Comparison of ENCODE assay signal across 24 mouse cellular contexts in the genomic region with DNA sequence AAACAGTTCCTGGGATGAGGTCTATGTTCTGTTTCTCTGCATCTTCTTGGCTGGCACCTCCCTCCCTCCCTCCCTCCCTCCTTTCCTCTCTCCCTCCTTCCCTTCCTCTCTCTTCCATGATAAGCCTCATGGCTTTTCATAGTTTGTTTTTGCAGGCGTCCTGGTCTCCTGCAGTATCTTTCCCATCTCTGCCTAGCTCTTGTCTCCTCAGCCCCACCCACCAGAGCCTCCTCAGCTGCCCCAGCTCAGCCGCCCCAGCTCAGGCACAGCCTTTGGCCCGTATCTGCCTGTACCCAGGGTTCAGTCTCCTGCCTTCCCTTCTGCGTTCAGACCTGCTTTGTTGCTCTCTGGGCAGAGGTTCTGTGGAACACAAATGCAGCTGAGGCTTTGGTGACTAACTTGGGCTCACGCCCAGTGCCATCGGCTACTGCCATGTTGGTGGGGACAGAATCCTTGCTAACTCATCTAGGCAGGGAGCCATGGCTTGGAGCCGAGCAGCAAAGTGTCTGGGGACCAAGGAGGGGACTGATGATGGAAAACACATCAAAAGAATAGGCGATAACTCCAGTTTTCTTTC.
DNase-seq lines count a peak whose midpoint lies in the region; ATAC-seq lines count a peak whose summit lies in the region.
"Had no signal": no experiment of that assay in that cellular context is flagged by ENCODE, and none has a peak within 500 bp of the region (broad histone marks: within the 10 kb centered on the region; RNA-seq: fewer than 3 reads in every experiment).

No protein-coding gene starts in this region.

- DNase-seq in cerebellum, postnatal 10 days, result peak; percentile 71 to 80
- DNase-seq in cerebellum, adult 18-20 months, result no peak
- DNase-seq in hindbrain, embryonic 14.5 days (ENCODE audit: low spot score), result no peak
- peak; percentile 19 for DNase-seq in midbrain, embryonic 11.5 days (ENCODE audit: low spot score, missing footprints)
- peak; percentile 77 for DNase-seq in brain, adult 2 months (ENCODE audit: low read depth, low spot score)
- DNase-seq in adipocyte (ENCODE audit: low spot score), result no peak
- DNase-seq: adrenal gland, postnatal 14 days; gastrocnemius, postnatal 10 days; heart, adult 18-20 months; heart, postnatal 4 days; kidney, adult 18-20 months; layer of hippocampus, postnatal 36 days; lung, postnatal 4 days; thymus, postnatal 14 days had no signal

- H3K4me1 ChIP-seq in hindbrain, embryonic 16.5 days (ENCODE audit: control insufficient read depth, insufficient read depth, low read depth, low read length), result peaks cover 7% of the 10 kb centered on the region
- no peaks in the 10 kb centered on the region for H3K4me1 ChIP-seq in hindbrain, embryonic 14.5 days (replicated peaks; ENCODE audit: control insufficient read depth, insufficient read depth, low read length)
- H3K4me1 ChIP-seq in midbrain, embryonic 11.5 days (ENCODE audit: control insufficient read depth, insufficient read depth, low read length), result no peaks in the 10 kb centered on the region
- H3K4me1 ChIP-seq in midbrain, embryonic 15.5 days, result peaks cover 14% of the 10 kb centered on the region
- H3K4me1 ChIP-seq: embryonic facial prominence, embryonic 10.5 days; lung, embryonic 15.5 days had no signal

- H3K4me2 ChIP-seq in hindbrain, embryonic 16.5 days (ENCODE audit: low read length), result no peak overlapping the region
- H3K4me2 ChIP-seq in hindbrain, embryonic 14.5 days (replicated peaks), result no peak overlapping the region
- no peak overlapping the region for H3K4me2 ChIP-seq in midbrain, embryonic 11.5 days
- H3K4me2 ChIP-seq in midbrain, embryonic 15.5 days, result no peak overlapping the region
- H3K4me2 ChIP-seq: heart, embryonic 13.5 days; limb, embryonic 13.5 days; lung, embryonic 15.5 days had no signal

- ATAC-seq in hindbrain, embryonic 16.5 days, result 0 out of 2 replicates have a peak, but pooled peaks have one; percentile 55
- ATAC-seq in hindbrain, embryonic 14.5 days (ENCODE audit: low FRiP score), result no peak; the same call in 1 of the 2 replicates
- ATAC-seq in midbrain, embryonic 11.5 days (ENCODE audit: low FRiP score), result no peak
- ATAC-seq in midbrain, embryonic 15.5 days (replicated peaks), result no peak
- ATAC-seq: activated CD4-positive, CD25-positive, alpha-beta regulatory T cell, adult 4 months had no signal

- no peak overlapping the region for H3K27ac ChIP-seq in hindbrain, embryonic 16.5 days (ENCODE audit: low read depth, low read length)
- H3K27ac ChIP-seq in hindbrain, embryonic 14.5 days, result no peak overlapping the region
- H3K27ac ChIP-seq in midbrain, embryonic 11.5 days (ENCODE audit: low read depth, low read length), result no peak overlapping the region
- H3K27ac ChIP-seq in midbrain, embryonic 15.5 days, result no peak overlapping the region
- H3K27ac ChIP-seq: embryonic facial prominence, embryonic 10.5 days; heart, embryonic 13.5 days; kidney, postnatal 0 days; limb, embryonic 13.5 days; liver, embryonic 14.5 days; lung, embryonic 15.5 days had no signal

- no peaks in the 10 kb centered on the region for H3K36me3 ChIP-seq in hindbrain, embryonic 16.5 days (ENCODE audit: control insufficient read depth, insufficient read depth, low read length)
- no peaks in the 10 kb centered on the region for H3K36me3 ChIP-seq in hindbrain, embryonic 14.5 days (replicated peaks; ENCODE audit: control insufficient read depth, insufficient read depth)
- no peaks in the 10 kb centered on the region for H3K36me3 ChIP-seq in midbrain, embryonic 11.5 days (ENCODE audit: control insufficient read depth, insufficient read depth, low read length)
- H3K36me3 ChIP-seq in midbrain, embryonic 15.5 days (replicated peaks), result no peaks in the 10 kb centered on the region
- H3K36me3 ChIP-seq: embryonic facial prominence, embryonic 10.5 days; heart, embryonic 13.5 days; limb, embryonic 13.5 days; lung, embryonic 15.5 days had no signal

- no peaks in the 10 kb centered on the region; the same call in none of the 2 replicates for H3K9me3 ChIP-seq in hindbrain, embryonic 16.5 days (ENCODE audit: control insufficient read depth, low read length)
- no peaks in the 10 kb centered on the region for H3K9me3 ChIP-seq in hindbrain, embryonic 14.5 days (ENCODE audit: control insufficient read depth, low read length)
- peaks cover 4% of the 10 kb centered on the region; the same call in 1 of the 2 replicates for H3K9me3 ChIP-seq in midbrain, embryonic 11.5 days (ENCODE audit: control insufficient read depth, low read length)
- H3K9me3 ChIP-seq in midbrain, embryonic 15.5 days, result no peaks in the 10 kb centered on the region
- H3K9me3 ChIP-seq: lung, embryonic 15.5 days had no signal

- H3K9ac ChIP-seq in hindbrain, embryonic 16.5 days (ENCODE audit: low read depth, low read length), result no peak overlapping the region
- H3K9ac ChIP-seq in hindbrain, embryonic 14.5 days, result no peak overlapping the region
- H3K9ac ChIP-seq in midbrain, embryonic 11.5 days (ENCODE audit: low read length), result no peak overlapping the region
- no peak overlapping the region for H3K9ac ChIP-seq in midbrain, embryonic 15.5 days
- H3K9ac ChIP-seq: heart, embryonic 13.5 days; limb, embryonic 13.5 days; liver, embryonic 14.5 days; lung, embryonic 15.5 days had no signal

- no peaks in the 10 kb centered on the region for H3K27me3 ChIP-seq in hindbrain, embryonic 16.5 days (replicated peaks; ENCODE audit: control insufficient read depth, insufficient read depth, low read length)
- H3K27me3 ChIP-seq in hindbrain, embryonic 14.5 days (ENCODE audit: control insufficient read depth, insufficient read depth, low read length), result no peaks in the 10 kb centered on the region
- H3K27me3 ChIP-seq in midbrain, embryonic 11.5 days (ENCODE audit: control insufficient read depth, insufficient read depth, low read length), result no peaks in the 10 kb centered on the region
- no peaks in the 10 kb centered on the region for H3K27me3 ChIP-seq in midbrain, embryonic 15.5 days (replicated peaks)
- H3K27me3 ChIP-seq: heart, embryonic 13.5 days; lung, embryonic 15.5 days had no signal

- 69% methylated on average over 8 of the region's 8 CpGs for WGBS in hindbrain, embryonic 16.5 days
- 69% methylated on average over 8 of the region's 8 CpGs for WGBS in hindbrain, embryonic 14.5 days
- 73% methylated on average over 8 of the region's 8 CpGs for WGBS in midbrain, embryonic 11.5 days
- 76% methylated on average over 8 of the region's 8 CpGs for WGBS in midbrain, embryonic 15.5 days

- no peak overlapping the region for H3K4me3 ChIP-seq in hindbrain, embryonic 16.5 days (ENCODE audit: low read length)
- no peak overlapping the region for H3K4me3 ChIP-seq in hindbrain, embryonic 14.5 days (replicated peaks; ENCODE audit: low read length)
- H3K4me3 ChIP-seq in midbrain, embryonic 11.5 days (ENCODE audit: low read depth, low read length), result no peak overlapping the region
- no peak overlapping the region for H3K4me3 ChIP-seq in midbrain, embryonic 15.5 days
- H3K4me3 ChIP-seq: embryonic facial prominence, embryonic 10.5 days; heart, embryonic 13.5 days; limb, embryonic 13.5 days; lung, embryonic 15.5 days; myocyte had no signal

Comparison
In these comparisons a context has a peak if more than half of its experiments do, and no peak if none do; other contexts are left out.
1. DNase-seq: peak in cerebellum, postnatal 10 days (2 of 2), midbrain, embryonic 11.5 days (single experiment) and brain, adult 2 months (single experiment); none in cerebellum, adult 18-20 months (0 of 2), hindbrain, embryonic 14.5 days (single experiment) and adipocyte (single experiment).